Mouse (Mus musculus): ENCODE measurements at regions not wholly inside any gene's neighbourhood (a gene's known extent, or its start where the extent isn't known, plus 50 kb on each side); places are given as distances from the start of the nearest gene placed in this dataset.
A peak's percentile ranks its signal among the peaks of the same experiment; 100 is the strongest.

DNA sequence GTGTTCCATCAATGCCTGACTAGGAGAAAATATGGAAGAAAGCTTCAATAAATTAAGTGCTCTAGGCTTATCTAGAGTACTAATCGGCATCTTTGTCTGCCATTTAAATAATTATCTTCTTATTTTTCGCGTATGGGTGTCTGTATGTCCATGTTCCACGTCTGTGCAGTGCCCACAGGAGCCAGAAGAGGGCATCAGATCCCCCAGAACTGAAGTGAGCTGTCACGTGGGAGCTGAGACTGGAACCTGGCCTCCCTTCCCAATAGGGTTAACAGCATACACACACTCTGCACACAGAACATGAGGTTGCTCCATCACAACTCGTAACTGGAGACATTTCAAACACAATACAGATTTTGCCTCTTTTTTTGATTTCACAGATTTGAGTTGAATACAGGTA lies 143.4 kb upstream of the Wdfy3 start:
- in situ Hi-C loops (cut with MboI; ENCODE audit: low pct_unique_long_range_greater_than_20kb) = loop anchor here (25.0 kb wide), 1 partner anchor 949 kb away; no protein-coding TSS in a partner anchor
- H3K27me3 ChIP-seq = no peaks in the 10 kb centered on the region
- DNase-seq (ENCODE audit: low read depth, low spot score) (no peak), ATAC-seq (no peak)
- CTCF ChIA-PET = interaction anchor here (0.6 to 1.7 kb wide), 3 partner anchors 57 to 479 kb away, joined by 3 read pairs; no protein-coding TSS in a partner anchor
- POLR2A ChIA-PET = no interaction called here
- TF ChIP-seq CTCF (IDR thresholded peaks at IDR 0.05) = peak; percentile 67

DNA sequence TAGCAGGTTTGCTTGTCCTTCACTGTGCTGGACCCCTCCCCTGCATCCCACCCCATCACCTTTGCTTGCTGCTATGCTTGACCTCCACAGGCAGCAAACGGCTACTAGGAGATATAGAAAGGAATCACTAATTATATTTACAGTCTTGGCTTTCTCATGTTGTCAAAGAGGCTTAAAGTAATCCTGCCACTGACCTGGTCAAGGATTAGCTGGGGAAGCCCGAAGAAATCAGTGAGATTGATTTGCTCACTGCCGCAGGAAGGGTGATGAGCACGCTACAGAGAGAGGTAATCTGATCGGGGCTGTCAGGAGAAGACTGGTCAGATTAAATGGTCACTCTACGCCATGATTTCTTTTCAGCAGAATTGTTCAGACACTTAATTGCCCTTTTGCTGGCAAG lies 157.4 kb upstream of the Wdfy3 start:
- DNase-seq (ENCODE audit: low read depth, low spot score) (no peak), ATAC-seq (no peak)
- ChIA-PET POLR2A (no interaction called here), CTCF (no interaction called here)
- TF ChIP-seq CTCF (IDR thresholded peaks at IDR 0.05) = no peak
- in situ Hi-C loops (cut with MboI; ENCODE audit: low pct_unique_long_range_greater_than_20kb) = no loop called here
- H3K27me3 ChIP-seq = peaks cover 9% of the 10 kb centered on the region

- ChIA-PET CTCF (interaction anchor here (1.0 kb wide), 1 partner anchor 15 kb away, joined by 3 read pairs; no protein-coding TSS in a partner anchor), POLR2A (interaction anchor here (0.7 kb wide), 1 partner anchor 11 kb away, joined by 4 read pairs; no protein-coding TSS in a partner anchor)
- in situ Hi-C loops (cut with MboI; ENCODE audit: low pct_unique_long_range_greater_than_20kb) = no loop called here
These were observed 172.9 kb upstream of the Wdfy3 start for GRCm38 (mm10) chr5:102242614-102243013.

GRCm38 (mm10) chr5:102244706-102245105 lies 175.0 kb upstream of the Wdfy3 start:
- CTCF ChIA-PET = no interaction called here
- POLR2A ChIA-PET = no interaction called here
- ATAC-seq = no peak
- peaks cover 7% of the 10 kb centered on the region for H3K27me3 ChIP-seq
- DNase-seq (ENCODE audit: low read depth, low spot score) = no peak
- in situ Hi-C loops (cut with MboI; ENCODE audit: low pct_unique_long_range_greater_than_20kb) = no loop called here
- TF ChIP-seq CTCF (IDR thresholded peaks at IDR 0.05) = no peak

More at GRCm38 (mm10) chr5:102242614-102243013, 172.9 kb upstream of the Wdfy3 start:
- TF ChIP-seq CTCF (IDR thresholded peaks at IDR 0.05) = no peak
- no peak for ATAC-seq
- peaks cover 7% of the 10 kb centered on the region for H3K27me3 ChIP-seq
- no peak for DNase-seq (ENCODE audit: low read depth, low spot score)

DNA sequence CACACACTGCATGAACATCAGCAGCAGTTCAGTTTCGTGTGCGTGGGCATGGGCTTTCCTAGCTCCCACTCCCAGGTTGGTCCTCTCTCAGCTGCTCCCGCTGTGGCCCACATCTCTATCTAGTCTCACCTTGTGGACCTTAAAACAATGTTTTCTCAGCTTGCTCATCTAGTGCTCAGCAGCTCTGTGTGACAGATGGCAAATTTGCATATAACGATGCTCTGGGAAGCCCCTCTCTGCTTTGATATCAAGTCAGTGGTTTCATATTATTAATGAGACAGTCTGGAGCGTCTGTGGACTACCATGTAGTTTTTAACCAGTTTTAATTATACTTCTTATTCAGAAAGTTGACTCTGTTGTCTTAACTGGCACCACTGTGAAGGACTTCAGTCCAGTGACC lies 179.0 kb upstream of the Wdfy3 start:
- ChIA-PET POLR2A (no interaction called here), CTCF (interaction anchor here (1.2 kb wide), 1 partner anchor 39 kb away, joined by 3 read pairs; no protein-coding TSS in a partner anchor)
- in situ Hi-C loops (cut with MboI; ENCODE audit: low pct_unique_long_range_greater_than_20kb) = no loop called here
- no peak for DNase-seq (ENCODE audit: low read depth, low spot score)
- H3K27me3 ChIP-seq = peaks cover 7% of the 10 kb centered on the region
- no peak for ATAC-seq
- TF ChIP-seq CTCF (IDR thresholded peaks at IDR 0.05) = no peak

- in situ Hi-C loops (cut with MboI; ENCODE audit: low pct_unique_long_range_greater_than_20kb) = no loop called here
- H3K27me3 ChIP-seq = no peaks in the 10 kb centered on the region
- DNase-seq (ENCODE audit: low read depth, low spot score) = no peak
- ATAC-seq = no peak
- no peak for TF ChIP-seq CTCF (IDR thresholded peaks at IDR 0.05)
- ChIA-PET CTCF (no interaction called here), POLR2A (no interaction called here)
These were observed 181.4 kb upstream of the Wdfy3 start for GRCm38 (mm10) chr5:102251076-102251475.

GRCm38 (mm10) chr5:102253786-102254185 lies 184.1 kb upstream of the Wdfy3 start:
- DNase-seq (ENCODE audit: low read depth, low spot score) = no peak
- no peak for TF ChIP-seq CTCF (IDR thresholded peaks at IDR 0.05)
- ATAC-seq = no peak
- ChIA-PET CTCF (no interaction called here), POLR2A (interaction anchor here (0.6 kb wide), 1 partner anchor 12 kb away, joined by 4 read pairs; no protein-coding TSS in a partner anchor)
- no peaks in the 10 kb centered on the region for H3K27me3 ChIP-seq
- in situ Hi-C loops (cut with MboI; ENCODE audit: low pct_unique_long_range_greater_than_20kb) = no loop called here

DNA sequence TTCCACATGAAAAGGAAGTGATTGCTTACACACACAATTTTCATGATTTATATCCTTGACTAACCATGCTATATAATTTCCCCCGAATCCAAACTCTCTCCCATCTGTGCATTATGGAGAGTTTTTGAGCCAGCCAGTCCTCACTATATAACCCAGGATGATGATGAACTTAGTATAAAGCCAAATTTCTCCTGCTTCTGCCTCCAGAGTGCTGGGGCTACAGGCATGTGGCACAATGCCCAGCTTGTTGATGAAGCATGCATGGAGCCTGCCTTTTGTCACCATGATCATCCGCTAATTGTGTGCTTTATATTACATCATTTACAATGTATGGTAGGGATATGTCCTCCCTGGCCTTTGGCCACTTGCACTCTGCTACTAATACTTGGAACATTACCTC lies 187.4 kb upstream of the Wdfy3 start:
- no peak for TF ChIP-seq CTCF (IDR thresholded peaks at IDR 0.05)
- ChIA-PET CTCF (no interaction called here), POLR2A (no interaction called here)
- DNase-seq (ENCODE audit: low read depth, low spot score) (no peak), ATAC-seq (no peak)
- in situ Hi-C loops (cut with MboI; ENCODE audit: low pct_unique_long_range_greater_than_20kb) = no loop called here
- no peaks in the 10 kb centered on the region for H3K27me3 ChIP-seq

DNA sequence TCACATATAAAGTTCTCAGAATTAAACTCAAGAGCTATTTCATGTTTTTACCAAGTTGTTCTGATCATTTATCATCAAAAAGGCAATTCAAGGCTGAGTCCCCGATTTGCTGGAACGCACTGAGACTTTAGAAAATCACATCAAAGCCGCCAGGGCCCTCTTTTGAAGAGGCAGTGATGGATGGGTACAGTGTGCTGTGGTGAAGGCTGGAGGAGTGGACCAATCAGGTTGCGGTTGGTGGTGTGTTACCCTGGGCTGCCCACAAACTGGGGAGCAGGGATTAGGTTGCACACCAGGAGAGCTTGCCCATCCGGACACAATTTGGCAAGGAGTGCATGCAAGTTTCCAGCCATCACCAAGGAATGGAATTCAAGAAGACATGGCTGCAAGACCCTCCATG lies 191.9 kb upstream of the Wdfy3 start:
- ATAC-seq = no peak

DNA sequence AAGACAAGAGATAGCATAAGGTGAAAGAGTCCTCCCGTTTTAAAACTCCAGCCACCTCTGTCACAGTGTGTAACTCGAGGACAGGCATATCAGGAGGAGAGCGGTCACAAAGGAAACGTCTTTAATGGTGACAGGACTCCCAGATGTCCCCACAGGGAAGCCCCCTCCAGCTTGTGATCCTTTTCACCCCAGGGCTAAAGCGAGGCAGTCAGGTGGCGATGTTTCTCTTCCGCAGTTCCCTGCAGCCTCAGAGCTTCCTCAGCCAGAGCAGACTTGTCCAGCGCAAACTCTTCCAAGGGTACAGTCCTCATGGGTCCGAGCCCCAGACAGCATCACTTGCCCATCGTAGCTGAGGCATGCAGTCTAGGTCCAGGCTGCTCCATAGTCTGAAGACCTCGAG lies 196.7 kb upstream of the Wdfy3 start:
- DNase-seq (ENCODE audit: low read depth, low spot score) (no peak), ATAC-seq (no peak)
- TF ChIP-seq CTCF (IDR thresholded peaks at IDR 0.05) = no peak
- H3K27me3 ChIP-seq = peaks cover 4% of the 10 kb centered on the region
- ChIA-PET POLR2A (no interaction called here), CTCF (interaction anchor here (1.9 kb wide), 1 partner anchor 477 kb away, joined by 4 read pairs; no protein-coding TSS in a partner anchor)
- in situ Hi-C loops (cut with MboI; ENCODE audit: low pct_unique_long_range_greater_than_20kb) = no loop called here

More for the DNA sequence above, 191.9 kb upstream of the Wdfy3 start:
- POLR2A ChIA-PET = no interaction called here
- in situ Hi-C loops (cut with MboI; ENCODE audit: low pct_unique_long_range_greater_than_20kb) = no loop called here
- peaks cover 4% of the 10 kb centered on the region for H3K27me3 ChIP-seq
- no peak for TF ChIP-seq CTCF (IDR thresholded peaks at IDR 0.05)
- DNase-seq (ENCODE audit: low read depth, low spot score) = no peak
- CTCF ChIA-PET = no interaction called here

DNA sequence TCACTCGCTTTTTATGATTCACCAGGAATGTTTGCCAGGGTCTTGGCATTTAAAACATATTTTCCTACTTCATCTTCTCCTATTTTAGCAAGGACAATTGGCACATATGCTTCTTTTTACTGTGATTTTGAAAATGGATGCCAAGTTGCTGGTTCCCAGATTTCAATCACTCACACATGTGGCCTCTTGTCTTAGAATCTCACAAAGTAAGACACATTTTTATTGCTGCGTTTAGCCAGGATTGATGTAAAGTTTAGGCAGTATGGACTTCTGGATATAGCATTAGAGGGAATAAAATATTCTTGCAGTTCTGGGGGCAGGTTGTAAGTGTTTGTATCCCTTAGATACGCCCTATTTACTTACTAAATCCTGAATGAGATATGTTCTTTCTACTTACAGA lies 197.4 kb upstream of the Wdfy3 start:
- peaks cover 4% of the 10 kb centered on the region for H3K27me3 ChIP-seq
- ChIA-PET POLR2A (no interaction called here), CTCF (no interaction called here)
- no peak for ATAC-seq
- TF ChIP-seq CTCF (IDR thresholded peaks at IDR 0.05) = no peak
- no peak for DNase-seq (ENCODE audit: low read depth, low spot score)
- in situ Hi-C loops (cut with MboI; ENCODE audit: low pct_unique_long_range_greater_than_20kb) = no loop called here

DNA sequence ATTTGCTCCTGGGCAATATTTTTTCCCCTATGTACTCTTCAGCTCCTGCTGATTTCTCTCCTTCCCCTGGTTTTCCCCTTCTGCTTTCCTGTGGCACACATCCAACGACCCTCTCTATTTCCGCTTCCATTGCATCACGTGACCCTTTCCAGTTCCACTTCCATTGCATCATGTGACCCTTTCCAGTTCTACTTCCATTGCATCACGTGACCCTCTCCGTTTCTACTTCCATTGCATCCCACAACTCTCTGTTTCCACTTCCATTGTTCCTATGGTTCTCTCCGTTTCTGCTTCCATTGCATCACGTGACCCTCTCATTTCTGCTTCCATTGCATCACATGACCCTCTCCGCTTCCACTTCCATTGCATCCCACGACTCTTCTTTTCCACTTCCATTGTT lies 199.5 kb upstream of the Wdfy3 start:
- H3K27me3 ChIP-seq = no peaks in the 10 kb centered on the region
- ATAC-seq (no peak), DNase-seq (ENCODE audit: low read depth, low spot score) (no peak)
- no peak for TF ChIP-seq CTCF (IDR thresholded peaks at IDR 0.05)
- CTCF ChIA-PET = interaction anchor here (1.0 kb wide), 1 partner anchor 19 kb away, joined by 3 read pairs; no protein-coding TSS in a partner anchor
- POLR2A ChIA-PET = no interaction called here
- in situ Hi-C loops (cut with MboI; ENCODE audit: low pct_unique_long_range_greater_than_20kb) = no loop called here

Data from Patski (cell line).